Mouse (Mus musculus) neural tube, embryonic 12.5 days (tissue): ENCODE measurements around the gene Esyt1. TPM values are rescaled to one million over a fixed set of nuclear protein-coding genes. Genes with fewer than 3 reads are reported as not detected.
"Not testable (repeated sequence)": the region's sequence is repeated elsewhere in the genome, so short reads cannot be mapped to it uniquely, and the experiment has no call there.

Experiments
- ATAC-seq: fragments of 200-750 bp; cut with Nextera tagmentation; 2 replicates; pipeline ENCODE4 v1.8.0; 2017; ENCODE audit warnings: low read depth, mild to moderate bottlenecking, moderate TSS enrichment, moderate library complexity; ENCODE audit not compliant: low FRiP score
- H3K27ac ChIP-seq: fragments of 300-500 bp; sonication (generic); 2 replicates; pipeline ENCODE4 v1.5.1; 2016
- H3K27me3 ChIP-seq: fragments of 300-500 bp; sonication (generic); replicated peaks from 2 replicates; pipeline ENCODE4 v1.6.1; 2016; ENCODE audit warnings: mild to moderate bottlenecking
- H3K36me3 ChIP-seq: fragments of 300-500 bp; sonication (generic); 2 replicates; pipeline ENCODE4 v1.6.1; 2016; ENCODE audit warnings: mild to moderate bottlenecking
- H3K4me1 ChIP-seq: fragments of 300-500 bp; sonication (generic); 2 replicates; pipeline ENCODE4 v1.6.1; 2016
- H3K4me2 ChIP-seq: fragments of 300-500 bp; sonication (generic); replicated peaks from 2 replicates; pipeline ENCODE4 v1.6.1; 2016; ENCODE audit warnings: mild to moderate bottlenecking
- H3K4me3 ChIP-seq: fragments of 300-500 bp; sonication (generic); 2 replicates; pipeline ENCODE4 v1.5.1; 2016
- H3K9ac ChIP-seq: fragments of 300-500 bp; sonication (generic); 2 replicates; pipeline ENCODE4 v1.6.1; 2016; ENCODE audit warnings: mild to moderate bottlenecking
- H3K9me3 ChIP-seq: fragments of 300-500 bp; sonication (generic); 2 replicates; pipeline ENCODE4 v1.6.1; 2016; ENCODE audit warnings: mild to moderate bottlenecking
- WGBS: fragments of 180-500 bp; shearing (Covaris S2); methylation state at CpG from one replicate; pipeline ENCODE4 v1.1.7; 2016; 5-methylcytosine and 5-hydroxymethylcytosine counted together
- polyA plus RNA-seq: library from polyadenylated mRNA; unstranded; fragments of >200 nt; fragmentation: Nextera tagmentation; extraction: Ambion mirVana; gene quantifications from 2 replicates; pipeline ENCODE4 v1.2.1, GENCODE M21; 2016

The Esyt1 gene
- polyA plus RNA-seq, 1 experiment from 2014 or later, result 45.3 TPM

- Histone ChIP-seq H3K4me3 (no peak overlapping the region), H3K27ac (no peak overlapping the region), H3K9ac (no peak overlapping the region), H3K36me3 (peaks cover 53% of the 10 kb centered on the region), H3K27me3 (peaks cover 10% of the 10 kb centered on the region), H3K4me1 (no peaks in the 10 kb centered on the region), H3K4me2 (no peak overlapping the region), H3K9me3 (no peaks in the 10 kb centered on the region)
- ATAC-seq, result no peak
- 87% methylated on average over 12 of the region's 12 CpGs for WGBS
Measured at GRCm38 (mm10) chr10:128511761-128512160, 13.9 kb downstream of the Esyt1 start.

DNA sequence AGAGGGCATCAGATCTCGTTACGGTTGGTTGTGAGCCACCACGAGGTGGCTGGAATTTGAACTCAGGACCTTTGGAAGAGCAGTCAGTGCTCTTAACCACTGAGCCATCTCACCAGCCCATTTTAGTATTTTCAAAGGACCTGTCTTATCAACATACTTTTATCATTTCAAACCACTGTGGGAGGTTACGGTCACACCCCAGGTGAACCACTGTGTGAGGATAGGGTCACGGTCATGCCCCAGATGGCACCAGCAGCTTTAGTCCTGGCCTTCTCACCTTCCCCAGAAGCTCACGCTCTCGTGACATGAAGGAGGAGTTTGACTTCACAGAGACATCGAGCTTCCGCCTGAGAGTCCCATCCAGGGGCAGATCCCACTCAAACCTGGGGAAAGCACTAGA is 14.5 kb downstream of the Esyt1 start:
- H3K4me3 ChIP-seq, result no peak overlapping the region
- no peak overlapping the region for H3K4me2 ChIP-seq
- H3K9me3 ChIP-seq, result no peaks in the 10 kb centered on the region
- no peaks in the 10 kb centered on the region for H3K4me1 ChIP-seq
- peaks cover 50% of the 10 kb centered on the region for H3K36me3 ChIP-seq
- WGBS, result 94% methylated on average over 9 of the region's 9 CpGs
- ATAC-seq, result no peak
- H3K27me3 ChIP-seq, result peaks cover 5% of the 10 kb centered on the region
- H3K27ac ChIP-seq, result no peak overlapping the region
- no peak overlapping the region for H3K9ac ChIP-seq

GRCm38 (mm10) chr10:128510301-128510700 is 15.4 kb downstream of the Esyt1 start:
- Histone ChIP-seq H3K27me3 (no peaks in the 10 kb centered on the region), H3K4me3 (no peak overlapping the region), H3K36me3 (peaks cover 41% of the 10 kb centered on the region), H3K4me2 (no peak overlapping the region), H3K9ac (no peak overlapping the region), H3K4me1 (no peaks in the 10 kb centered on the region), H3K9me3 (no peaks in the 10 kb centered on the region), H3K27ac (no peak overlapping the region)
- ATAC-seq, result no peak
- WGBS, result 90% methylated on average over 11 of the region's 11 CpGs

DNA sequence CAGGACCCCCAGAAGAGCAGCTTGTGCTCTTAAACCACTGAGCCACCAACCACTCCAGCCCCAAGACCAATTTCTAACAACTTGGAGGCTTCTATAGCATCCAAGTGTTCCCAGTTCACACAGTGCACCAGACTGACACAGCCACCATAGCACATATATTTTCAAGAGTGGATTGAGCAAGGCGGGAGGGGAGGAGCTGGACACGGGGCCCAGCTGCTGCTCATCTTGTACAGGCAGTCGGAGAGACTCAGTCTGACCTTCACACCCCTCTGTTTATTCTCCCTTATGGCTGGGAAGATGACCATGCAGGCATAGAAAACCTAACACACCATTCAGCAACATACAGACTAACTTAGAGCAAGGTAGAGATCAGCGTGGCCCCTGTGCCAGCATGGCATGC is 15.8 kb downstream of the Esyt1 start:
- 79% methylated on average over 4 of the region's 4 CpGs for WGBS
- Histone ChIP-seq H3K4me3 (no peak overlapping the region), H3K4me2 (no peak overlapping the region), H3K9ac (no peak overlapping the region), H3K4me1 (no peaks in the 10 kb centered on the region), H3K36me3 (peaks cover 37% of the 10 kb centered on the region), H3K27ac (no peak overlapping the region), H3K9me3 (no peaks in the 10 kb centered on the region), H3K27me3 (no peaks in the 10 kb centered on the region)
- no peak for ATAC-seq

DNA sequence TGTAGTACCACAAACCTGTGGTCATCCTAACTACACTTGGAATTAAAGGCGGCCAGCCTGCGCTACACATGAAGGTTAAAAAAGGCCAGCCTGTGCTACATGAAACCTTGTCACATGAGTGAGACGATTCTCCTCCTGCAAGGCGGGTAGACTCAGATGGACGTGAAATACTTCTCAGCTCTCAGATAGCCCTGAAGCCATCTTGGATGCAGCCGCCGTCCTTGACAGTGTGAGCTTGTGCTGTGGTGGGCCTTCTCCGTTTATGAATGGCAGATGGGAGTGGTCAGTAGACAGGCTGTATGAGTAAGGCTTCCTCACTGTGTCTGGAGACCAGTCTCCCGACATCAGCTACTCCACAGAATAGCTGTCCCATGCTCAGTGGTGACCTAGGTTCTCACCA is 16.5 kb downstream of the Esyt1 start:
- 89% methylated on average over 9 of the region's 9 CpGs for WGBS
- ATAC-seq, result no peak

GRCm38 (mm10) chr10:128508260-128508659 is 17.4 kb downstream of the Esyt1 start:
- no peaks in the 10 kb centered on the region for H3K27me3 ChIP-seq
- H3K27ac ChIP-seq, result no peak overlapping the region
- ATAC-seq, result no peak
- H3K9me3 ChIP-seq, result no peaks in the 10 kb centered on the region
- H3K4me3 ChIP-seq, result no peak overlapping the region
- no peak overlapping the region for H3K4me2 ChIP-seq
- no peaks in the 10 kb centered on the region for H3K4me1 ChIP-seq
- 80% methylated on average over 9 of the region's 9 CpGs for WGBS
- H3K9ac ChIP-seq, result no peak overlapping the region
- H3K36me3 ChIP-seq, result peaks cover 33% of the 10 kb centered on the region

More for the DNA sequence above, 16.5 kb downstream of the Esyt1 start:
- H3K4me3 ChIP-seq, result no peak overlapping the region
- H3K9me3 ChIP-seq, result no peaks in the 10 kb centered on the region
- no peak overlapping the region for H3K9ac ChIP-seq
- no peak overlapping the region for H3K4me2 ChIP-seq
- peaks cover 35% of the 10 kb centered on the region for H3K36me3 ChIP-seq
- no peak overlapping the region for H3K27ac ChIP-seq
- H3K27me3 ChIP-seq, result no peaks in the 10 kb centered on the region
- no peaks in the 10 kb centered on the region for H3K4me1 ChIP-seq

DNA sequence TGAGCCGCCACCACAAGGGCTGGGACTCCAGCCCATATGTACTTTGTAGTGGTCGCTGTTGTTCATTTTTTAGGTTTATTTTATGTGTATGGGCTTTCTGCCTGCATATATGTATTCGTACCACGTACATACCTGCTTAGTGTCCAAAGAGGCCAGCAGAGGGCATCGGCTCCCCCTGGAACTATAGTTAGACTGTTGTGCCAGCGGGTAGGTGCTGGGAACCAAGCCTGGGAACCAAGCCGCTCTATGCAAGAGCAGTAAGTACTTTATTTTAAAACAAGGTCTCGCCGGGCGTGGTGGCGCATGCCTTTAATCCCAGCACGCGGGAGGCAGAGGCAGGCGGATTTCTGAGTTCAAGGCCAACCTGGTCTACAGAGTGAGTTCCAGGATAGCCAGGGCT is 19.7 kb downstream of the Esyt1 start:
- Histone ChIP-seq H3K9ac (no peak overlapping the region), H3K4me1 (no peaks in the 10 kb centered on the region), H3K27me3 (no peaks in the 10 kb centered on the region), H3K4me3 (no peak overlapping the region), H3K9me3 (no peaks in the 10 kb centered on the region), H3K36me3 (peaks cover 14% of the 10 kb centered on the region), H3K4me2 (no peak overlapping the region), H3K27ac (no peak overlapping the region)
- no peak for ATAC-seq
- 95% methylated on average over 14 of the region's 14 CpGs for WGBS

GRCm38 (mm10) chr10:128505371-128505667 is 20.4 kb downstream of the Esyt1 start:
- not testable (repeated sequence) for H3K27me3 ChIP-seq, H3K4me1 ChIP-seq, H3K4me2 ChIP-seq, H3K36me3 ChIP-seq, H3K4me3 ChIP-seq, H3K9ac ChIP-seq, ATAC-seq, H3K9me3 ChIP-seq, H3K27ac ChIP-seq
- 90% methylated on average over 5 of the region's 5 CpGs for WGBS

DNA sequence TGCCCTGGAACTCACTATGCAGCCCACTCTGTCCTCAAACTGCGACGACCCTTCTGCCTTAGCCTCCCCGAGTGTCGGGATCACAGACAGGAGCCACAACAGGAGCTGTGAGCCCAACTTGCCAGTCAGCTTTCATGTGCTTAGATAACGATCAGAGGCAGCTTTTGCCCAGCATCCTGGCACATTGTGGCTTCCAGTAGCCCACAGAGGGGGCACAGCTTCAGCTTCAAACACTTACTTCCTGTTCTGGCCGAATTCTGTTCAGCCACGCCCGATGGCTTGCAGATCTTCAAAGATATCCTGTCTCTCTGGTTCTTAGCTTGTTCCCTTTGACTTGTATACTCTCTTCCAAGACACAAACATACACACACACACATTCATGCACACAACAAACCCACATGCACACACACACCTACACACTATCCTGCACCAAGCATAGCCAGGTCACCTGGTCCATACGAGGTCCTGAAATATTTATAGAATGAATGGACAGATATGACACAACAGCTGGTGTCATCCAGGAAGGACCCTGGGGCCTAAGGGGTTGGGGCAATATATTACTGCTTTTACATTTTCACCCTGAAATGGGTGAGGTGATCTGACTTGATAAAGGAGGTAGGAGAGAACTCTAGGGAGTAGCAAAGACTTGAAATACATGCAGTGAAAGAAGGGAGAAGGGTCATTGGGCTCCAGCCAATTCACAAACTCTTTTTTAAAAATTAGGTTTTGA is 20.9 kb downstream of the Esyt1 start:
- Histone ChIP-seq H3K9me3 (no peaks in the 10 kb centered on the region), H3K4me1 (no peaks in the 10 kb centered on the region), H3K9ac (no peak overlapping the region), H3K36me3 (peaks cover 4% of the 10 kb centered on the region), H3K4me3 (no peak overlapping the region), H3K27me3 (no peaks in the 10 kb centered on the region), H3K4me2 (0 out of 2 replicates have a peak overlapping the region, but pooled peaks have one; percentile 16), H3K27ac (no peak overlapping the region)
- no peak for ATAC-seq
- WGBS, result 86% methylated on average over 9 of the region's 9 CpGs

DNA sequence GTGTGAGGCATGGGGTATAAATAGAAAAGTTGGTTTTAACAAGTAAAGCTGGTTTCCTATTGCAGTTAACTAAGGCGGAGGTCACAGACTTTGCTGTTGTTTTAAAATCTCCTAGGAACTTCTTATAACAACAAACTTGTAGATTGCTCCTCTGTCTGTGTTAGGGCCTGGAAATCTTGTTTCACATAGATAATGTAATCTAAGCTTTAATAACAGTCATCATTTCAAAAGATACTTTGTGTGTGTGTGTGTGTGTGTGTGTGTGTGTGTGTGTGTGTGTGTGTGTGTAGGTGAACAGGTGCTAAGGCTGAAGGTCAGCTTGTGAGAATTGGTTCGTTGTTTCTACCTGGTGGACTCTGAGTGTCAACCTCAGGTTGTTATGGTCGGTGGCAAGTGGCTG is 21.7 kb downstream of the Esyt1 start:
- no peak overlapping the region for H3K4me3 ChIP-seq
- no peak for ATAC-seq
- no peak overlapping the region for H3K4me2 ChIP-seq
- H3K9me3 ChIP-seq, result no peaks in the 10 kb centered on the region
- H3K27me3 ChIP-seq, result no peaks in the 10 kb centered on the region
- no peak overlapping the region for H3K27ac ChIP-seq
- no peaks in the 10 kb centered on the region; the same call in 1 of the 2 replicates for H3K36me3 ChIP-seq
- WGBS, result 92% methylated on average over 3 of the region's 3 CpGs
- no peak overlapping the region for H3K9ac ChIP-seq
- H3K4me1 ChIP-seq, result peaks cover 6% of the 10 kb centered on the region

- Histone ChIP-seq H3K9me3 (no peaks in the 10 kb centered on the region), H3K27ac (no peak overlapping the region), H3K4me3 (no peak overlapping the region), H3K9ac (no peak overlapping the region), H3K27me3 (no peaks in the 10 kb centered on the region), H3K36me3 (no peaks in the 10 kb centered on the region; the same call in 1 of the 2 replicates), H3K4me2 (no peak overlapping the region), H3K4me1 (peaks cover 6% of the 10 kb centered on the region)
- 75% methylated on average over 8 of the region's 8 CpGs for WGBS
- ATAC-seq, result no peak
Measured at GRCm38 (mm10) chr10:128503532-128503931, 22.1 kb downstream of the Esyt1 start.

DNA sequence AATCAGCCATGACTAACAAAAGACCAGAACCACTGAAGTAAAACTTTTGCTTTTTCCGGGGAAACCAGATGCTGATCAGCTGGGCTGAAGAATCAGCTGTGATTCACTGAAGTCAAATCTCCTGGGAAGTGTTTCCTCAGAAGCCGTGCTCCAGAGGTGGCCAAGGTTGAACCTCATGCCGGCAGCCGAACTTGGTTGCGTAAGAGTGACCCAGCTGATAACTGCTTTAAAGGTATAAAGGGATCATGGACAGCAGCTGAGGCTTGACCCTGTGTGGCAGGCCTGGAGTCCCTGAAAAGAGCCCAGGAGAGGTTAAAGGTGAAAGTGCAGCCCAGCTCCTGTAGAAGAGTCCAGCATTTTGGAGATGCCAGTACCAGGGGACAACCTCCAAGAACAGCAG is 23.3 kb downstream of the Esyt1 start:
- Histone ChIP-seq H3K36me3 (no peaks in the 10 kb centered on the region; the same call in 1 of the 2 replicates), H3K4me1 (peaks cover 10% of the 10 kb centered on the region), H3K4me3 (no peak overlapping the region), H3K9me3 (no peaks in the 10 kb centered on the region), H3K4me2 (no peak overlapping the region), H3K27ac (no peak overlapping the region), H3K9ac (no peak overlapping the region), H3K27me3 (no peaks in the 10 kb centered on the region)
- no peak for ATAC-seq
- 87% methylated on average over 5 of the region's 5 CpGs for WGBS

DNA sequence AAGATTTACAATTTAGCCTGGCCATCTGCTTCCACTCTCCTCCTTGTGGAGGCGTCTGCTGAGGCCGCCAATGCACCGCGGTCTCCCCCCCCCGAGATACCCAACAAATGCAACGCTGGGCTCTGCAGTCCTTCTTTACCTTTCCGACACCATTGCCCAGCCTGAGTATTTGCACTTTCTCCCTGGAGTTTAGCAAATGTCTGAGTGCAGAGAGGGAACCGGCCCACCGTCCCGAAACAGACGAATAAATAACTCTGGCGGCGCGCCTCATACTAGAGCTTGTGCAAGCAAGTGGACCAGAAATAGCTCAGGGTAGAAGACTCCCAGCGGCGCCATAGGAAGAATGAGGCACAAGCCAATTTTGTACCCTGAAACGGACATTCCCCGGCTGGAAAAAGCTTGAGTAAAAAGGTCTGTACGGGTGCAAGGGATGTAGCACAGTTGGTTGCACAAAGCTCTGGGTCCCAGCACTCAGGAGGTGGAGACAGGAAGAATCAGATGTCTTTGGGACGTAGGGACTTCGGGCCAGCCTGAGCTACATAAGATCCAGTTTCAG is 26.5 kb downstream of the Esyt1 start:
- Histone ChIP-seq H3K9ac (peak overlapping the region; percentile 54), H3K9me3 (no peaks in the 10 kb centered on the region), H3K27me3 (no peaks in the 10 kb centered on the region), H3K4me3 (peak overlapping the region; percentile 57), H3K27ac (peak overlapping the region; percentile 22; the same call in 1 of the 2 replicates), H3K36me3 (no peaks in the 10 kb centered on the region), H3K4me2 (peak overlapping the region; percentile 79), H3K4me1 (peaks cover 20% of the 10 kb centered on the region)
- WGBS, result 2% methylated on average over 21 of the region's 21 CpGs
- peak; percentile 21; the same call in 1 of the 2 replicates for ATAC-seq
